Mouse (Mus musculus): ENCODE results near the gene Acsl6. TPM values are rescaled to one million over a fixed set of nuclear protein-coding genes. Genes with fewer than 3 reads are reported as not detected.
A peak's percentile ranks its signal among the peaks of the same experiment; 100 is the strongest.

Gene Acsl6
- total and polyA plus RNA-seq, 3 experiments = 2.8 to 7.9 TPM; not detected in 1

DNA sequence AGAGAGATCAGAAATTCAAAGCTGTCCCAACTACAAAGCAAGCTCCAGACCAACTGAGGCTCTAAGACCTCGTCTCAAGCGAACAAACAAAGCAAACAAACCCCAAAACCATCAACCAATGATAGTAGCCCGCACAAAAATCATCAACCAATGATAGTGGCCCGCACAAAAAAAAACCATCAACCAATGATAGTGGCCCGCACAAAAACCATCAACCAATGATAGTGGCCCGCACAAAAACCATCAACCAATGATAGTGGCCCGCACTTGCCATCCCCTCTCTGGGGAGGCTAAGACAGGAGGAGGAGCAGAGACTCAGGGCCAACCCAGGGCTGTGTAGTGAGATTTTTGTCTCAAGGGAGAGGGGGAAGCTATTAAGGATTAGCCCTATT, 52.0 kb downstream of the Acsl6 start:
- DNase-seq (ENCODE audit: low read depth, low spot score) = peak; percentile 23
- no peak overlapping the region for H3K27ac ChIP-seq (ENCODE audit: control insufficient read depth, low read depth, low read length)
- H3K36me3 ChIP-seq (ENCODE audit: control insufficient read depth in 1 of 2, insufficient read depth in 2 of 2, low read length in 2 of 2) = peaks cover 0 to 5% of the 10 kb centered on the region in 2 experiments; a peak in 1 of 4 replicates
- H3K9me3 ChIP-seq (replicated peaks; ENCODE audit: insufficient read depth, low read length) = no peaks in the 10 kb centered on the region
- H3K9ac ChIP-seq (ENCODE audit: control insufficient read depth, low read depth, low read length, poor library complexity, severe bottlenecking) = no peak overlapping the region
- no peak for TF ChIP-seq ETS1 (IDR thresholded peaks at IDR 0.05; ENCODE audit: low read depth, low read length)
- TF ChIP-seq JUND (IDR thresholded peaks at IDR 0.05; ENCODE audit: low read depth, low read length) = no peak
- no peak for TF ChIP-seq RCOR1 (IDR thresholded peaks at IDR 0.05; ENCODE audit: low read depth, low read length)
- H3K79me2 ChIP-seq (ENCODE audit: control insufficient read depth, insufficient read depth, low read length, poor library complexity) = no peaks in the 10 kb centered on the region
- H3K4me3 ChIP-seq (ENCODE audit: control insufficient read depth in 1 of 2, insufficient read depth in 1 of 2, low read depth in 2 of 2, low read length in 2 of 2) = no peak overlapping the region
- no peaks in the 10 kb centered on the region for H3K27me3 ChIP-seq (ENCODE audit: control insufficient read depth in 1 of 2, insufficient read depth in 2 of 2, low read length in 2 of 2)
- peaks cover 0 to 7% of the 10 kb centered on the region in 2 experiments; a peak in 2 of 4 replicates for H3K4me1 ChIP-seq (ENCODE audit: control insufficient read depth in 1 of 2, insufficient read depth in 2 of 2, low read length in 2 of 2)

DNA sequence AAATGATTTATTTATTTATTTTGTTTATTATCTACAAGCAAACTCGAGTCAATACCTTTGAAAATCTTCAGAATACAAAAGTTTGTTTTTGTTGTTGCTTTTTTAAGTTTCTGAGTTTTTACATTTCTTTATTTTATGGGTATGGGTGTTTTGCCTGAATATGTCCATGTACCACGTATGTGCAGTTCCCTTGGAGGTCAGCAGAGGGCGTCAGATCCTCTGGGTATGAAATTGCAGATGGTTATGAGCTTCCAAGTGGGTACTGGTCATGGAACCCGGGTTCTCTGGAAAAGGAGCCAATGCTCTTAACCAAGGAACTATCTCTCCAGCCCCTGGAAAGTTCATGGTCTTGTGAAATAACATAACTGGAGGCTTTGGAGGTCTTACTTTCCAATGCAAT, 53.1 kb downstream of the Acsl6 start:
- DNase-seq (ENCODE audit: low read depth, low spot score) = peak; percentile 87
- Histone ChIP-seq H3K36me3 (ENCODE audit: control insufficient read depth in 1 of 2, insufficient read depth in 2 of 2, low read length in 2 of 2) (peaks cover 0 to 3% of the 10 kb centered on the region in 2 experiments; a peak in 1 of 4 replicates), H3K79me2 (ENCODE audit: control insufficient read depth, insufficient read depth, low read length, poor library complexity) (no peaks in the 10 kb centered on the region), H3K27ac (ENCODE audit: control insufficient read depth, low read depth, low read length) (no peak overlapping the region), H3K9me3 (replicated peaks; ENCODE audit: insufficient read depth, low read length) (no peaks in the 10 kb centered on the region), H3K4me1 (ENCODE audit: control insufficient read depth in 1 of 2, insufficient read depth in 2 of 2, low read length in 2 of 2) (peaks cover 0 to 2% of the 10 kb centered on the region in 2 experiments; a peak in 2 of 4 replicates), H3K9ac (ENCODE audit: control insufficient read depth, low read depth, low read length, poor library complexity, severe bottlenecking) (no peak overlapping the region), H3K4me3 (ENCODE audit: control insufficient read depth in 1 of 2, insufficient read depth in 1 of 2, low read depth in 2 of 2, low read length in 2 of 2) (no peak overlapping the region), H3K27me3 (ENCODE audit: control insufficient read depth in 1 of 2, insufficient read depth in 2 of 2, low read length in 2 of 2) (no peaks in the 10 kb centered on the region)
- TF ChIP-seq SMC3 (IDR thresholded peaks at IDR 0.05; ENCODE audit: low read depth, low read length) (peak; percentile 99), RAD21 (IDR thresholded peaks at IDR 0.05; ENCODE audit: low read depth, low read length) (peak; percentile 99), CTCF (IDR thresholded peaks at IDR 0.05 in 2 of 3, conservative IDR thresholded peaks at IDR 0.05 in 1 of 3; ENCODE audit: control insufficient read depth in 1 of 3, insufficient read depth in 1 of 3, low read depth in 2 of 3, low read length in 3 of 3, poor library complexity in 1 of 3, severe bottlenecking in 1 of 3) (peak; percentile 87 to 99 (median 87)), GABPA (IDR thresholded peaks at IDR 0.05; ENCODE audit: low read depth, low read length) (no peak), SIN3A (IDR thresholded peaks at IDR 0.05; ENCODE audit: low read length) (0 out of 2 replicates have a peak, but pooled peaks have one; percentile 42), JUND (IDR thresholded peaks at IDR 0.05; ENCODE audit: low read depth, low read length) (0 out of 2 replicates have a peak, but pooled peaks have one; percentile 16), ZNF384 (IDR thresholded peaks at IDR 0.05; ENCODE audit: low read depth, low read length) (peak; percentile 50; the same call in 1 of the 2 replicates), RCOR1 (IDR thresholded peaks at IDR 0.05; ENCODE audit: low read depth, low read length) (no peak), MAZ (IDR thresholded peaks at IDR 0.05; ENCODE audit: low read depth, low read length) (no peak), ZC3H11A (IDR thresholded peaks at IDR 0.05; ENCODE audit: low read depth, low read length) (peak; percentile 98), KAT2A (conservative IDR thresholded peaks at IDR 0.05; ENCODE audit: low read depth, low read length) (no peak)

DNA sequence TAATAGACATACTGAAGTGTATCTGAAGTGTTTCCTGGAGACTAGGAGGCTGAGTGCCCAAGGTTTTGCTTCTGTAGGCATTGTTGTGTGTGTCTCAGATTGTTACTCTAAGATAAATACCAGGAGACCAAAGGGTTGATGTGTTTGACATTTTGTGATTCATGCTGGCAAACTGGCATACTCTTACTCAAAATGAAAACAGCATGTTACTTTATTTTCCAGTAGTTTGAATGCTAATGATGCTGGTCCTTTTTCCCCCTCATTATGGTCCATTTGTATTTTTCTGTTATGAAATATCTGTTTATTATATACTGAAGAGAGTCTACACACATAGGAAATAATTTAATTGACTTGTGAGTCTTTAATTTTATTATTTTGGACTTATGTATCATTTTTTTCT, 69.0 kb downstream of the Acsl6 start:
- H3K36me3 ChIP-seq (ENCODE audit: control insufficient read depth in 1 of 2, insufficient read depth in 2 of 2, low read length in 2 of 2) = peaks cover 0 to 2% of the 10 kb centered on the region in 2 experiments; a peak in 1 of 4 replicates
- DNase-seq (ENCODE audit: low read depth, low spot score) = no peak
- peaks cover 0 to 4% of the 10 kb centered on the region in 2 experiments; a peak in 2 of 4 replicates for H3K4me1 ChIP-seq (ENCODE audit: control insufficient read depth in 1 of 2, insufficient read depth in 2 of 2, low read length in 2 of 2)
- peaks cover 1 to 10% of the 10 kb centered on the region in 2 experiments; a peak in 3 of 4 replicates for H3K27me3 ChIP-seq (ENCODE audit: control insufficient read depth in 1 of 2, insufficient read depth in 2 of 2, low read length in 2 of 2)
- H3K4me3 ChIP-seq (ENCODE audit: control insufficient read depth in 1 of 2, insufficient read depth in 1 of 2, low read depth in 2 of 2, low read length in 2 of 2) = no peak overlapping the region
- no peak overlapping the region for H3K9ac ChIP-seq (ENCODE audit: control insufficient read depth, low read depth, low read length, poor library complexity, severe bottlenecking)
- TF ChIP-seq HCFC1 (IDR thresholded peaks at IDR 0.05; ENCODE audit: low read depth, low read length) (no peak), NELFE (IDR thresholded peaks at IDR 0.05; ENCODE audit: low read depth, low read length) (no peak), MYC (IDR thresholded peaks at IDR 0.05; ENCODE audit: low read depth, low read length) (no peak), ETS1 (IDR thresholded peaks at IDR 0.05; ENCODE audit: low read depth, low read length) (no peak), E2F4 (IDR thresholded peaks at IDR 0.05; ENCODE audit: borderline replicate concordance, low read depth, low read length) (no peak), UBTF (IDR thresholded peaks at IDR 0.05; ENCODE audit: borderline replicate concordance, insufficient read depth, low read depth, low read length) (no peak)
- H3K9me3 ChIP-seq (replicated peaks; ENCODE audit: insufficient read depth, low read length) = no peaks in the 10 kb centered on the region
- no peak overlapping the region for H3K27ac ChIP-seq (ENCODE audit: control insufficient read depth, low read depth, low read length)
- H3K79me2 ChIP-seq (ENCODE audit: control insufficient read depth, insufficient read depth, low read length, poor library complexity) = no peaks in the 10 kb centered on the region
